Mouse (Mus musculus): ENCODE results near the gene Ergic3.

Ergic3 gene

DNA sequence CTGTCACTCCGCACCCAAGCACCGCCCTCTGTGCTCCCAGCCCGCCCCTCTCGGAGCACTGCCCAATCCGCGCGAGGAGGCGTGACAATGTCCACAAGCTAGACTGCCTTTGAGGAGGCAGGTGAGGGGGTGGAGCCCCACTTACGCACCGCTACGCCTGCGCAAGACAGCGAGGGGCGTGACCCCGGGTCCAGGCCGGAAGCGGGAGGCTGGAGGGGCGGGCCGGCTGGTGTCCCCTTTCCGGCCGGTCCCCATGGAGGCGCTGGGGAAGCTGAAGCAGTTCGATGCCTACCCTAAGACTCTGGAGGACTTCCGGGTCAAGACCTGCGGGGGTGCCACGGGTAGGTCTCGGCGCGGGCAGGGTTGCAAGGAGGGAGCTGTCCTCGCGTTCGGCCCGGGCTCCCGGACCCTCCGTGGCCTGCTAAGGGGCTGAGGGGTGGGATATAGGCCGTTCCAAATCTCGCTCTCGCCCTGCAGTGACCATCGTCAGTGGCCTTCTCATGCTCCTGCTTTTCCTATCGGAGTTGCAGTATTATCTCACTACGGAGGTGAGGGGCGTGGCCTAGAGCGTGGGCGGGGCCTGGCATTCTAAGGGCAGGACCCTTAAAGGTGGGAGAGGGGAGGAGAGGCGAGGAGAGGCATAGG lies at the start of gene Ergic3, which contains the start of gene 6430550D23Rik:
Gene Ergic3 (plus strand): TSS at position 158 of the 645 bp plus-strand sequence.
Gene 6430550D23Rik (minus strand): TSS at position 90 of the 645 bp plus-strand sequence.
- peak; percentile 97 for DNase-seq (ENCODE audit: extremely low spot score, low spot score)

DNA sequence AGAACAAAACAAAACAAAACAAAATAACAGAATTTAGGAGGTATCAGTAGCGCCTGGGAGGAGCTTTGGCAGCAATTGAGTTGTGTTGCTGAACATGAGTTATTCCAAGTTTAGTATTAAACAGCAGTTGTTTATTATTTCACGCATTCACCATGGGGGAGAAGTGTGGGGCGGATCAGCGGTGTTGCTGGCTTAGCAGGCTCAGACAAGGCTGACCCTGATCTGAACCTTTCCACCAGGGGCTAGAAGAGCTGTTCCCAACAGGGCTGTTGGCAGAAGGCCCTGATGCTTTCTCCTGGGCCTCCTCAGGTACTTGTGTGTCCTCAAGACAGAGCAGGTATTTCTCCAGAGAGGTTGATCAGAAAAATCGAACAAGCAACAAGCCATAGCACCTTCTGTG lies 47.9 kb upstream of the Ergic3 start:
- DNase-seq (ENCODE audit: extremely low spot score, low spot score), result no peak

DNA sequence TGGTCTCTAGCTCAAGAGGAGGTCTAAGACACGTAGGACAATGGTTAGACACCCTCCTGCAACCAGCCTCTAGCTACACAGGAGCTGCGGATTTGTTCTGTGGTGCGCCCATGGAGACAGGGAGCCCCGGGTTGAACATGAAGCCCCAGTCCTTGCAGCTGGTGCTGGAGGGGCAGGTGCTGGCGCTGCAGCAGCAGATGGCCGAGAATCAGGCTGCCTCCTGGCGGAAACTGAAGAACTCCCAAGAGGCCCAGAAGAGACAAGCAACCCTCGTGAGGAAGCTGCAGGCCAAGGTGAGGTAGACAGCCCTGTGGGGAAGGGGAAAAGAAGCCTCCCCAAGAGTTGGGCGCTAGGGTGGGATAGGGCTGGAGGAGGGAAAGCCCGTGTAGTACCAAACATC lies 46.0 kb upstream of the Ergic3 start:
- no peak for DNase-seq (ENCODE audit: extremely low spot score, low spot score)

DNA sequence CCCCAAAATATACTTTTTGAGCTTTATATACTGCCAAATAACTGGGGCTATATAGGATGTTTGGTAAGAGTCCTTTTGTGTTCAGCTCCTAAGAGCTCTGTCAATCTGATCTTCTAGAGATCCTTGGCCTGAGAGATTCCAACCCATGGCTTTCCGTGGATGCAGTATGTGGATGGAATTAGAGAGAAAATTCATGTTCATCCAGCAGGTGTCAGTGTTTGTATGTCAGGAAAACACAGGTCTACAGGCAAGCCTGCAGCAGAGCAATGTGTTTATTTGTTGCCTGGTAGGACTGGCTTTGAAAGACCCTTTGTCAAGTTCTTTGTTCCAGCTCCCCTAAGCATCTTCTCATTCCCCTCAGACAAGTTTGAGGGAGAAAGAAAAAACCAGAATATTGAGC lies 44.9 kb upstream of the Ergic3 start:
- DNase-seq (ENCODE audit: extremely low spot score, low spot score), result no peak

DNA sequence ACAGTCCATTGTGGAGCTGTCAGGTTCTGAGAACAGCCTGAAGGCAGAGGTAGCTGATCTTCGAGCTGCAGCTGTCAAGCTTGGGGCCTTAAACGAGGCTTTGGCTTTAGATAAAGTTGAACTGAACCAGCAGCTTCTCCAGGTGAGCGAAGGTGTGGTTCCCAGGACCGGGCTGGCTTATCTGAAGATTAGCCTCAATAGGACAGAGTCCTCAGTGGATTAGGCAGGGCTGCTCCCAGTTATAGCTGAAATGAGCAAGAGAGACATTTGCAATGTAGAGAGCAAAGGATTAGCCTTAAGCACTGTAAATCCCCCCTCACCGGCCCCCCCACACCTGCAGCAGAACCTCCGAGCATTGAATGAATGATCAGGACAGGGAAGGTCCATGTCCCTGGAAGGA lies 34.5 kb upstream of the Ergic3 start:
- DNase-seq (ENCODE audit: extremely low spot score, low spot score), result no peak

DNA sequence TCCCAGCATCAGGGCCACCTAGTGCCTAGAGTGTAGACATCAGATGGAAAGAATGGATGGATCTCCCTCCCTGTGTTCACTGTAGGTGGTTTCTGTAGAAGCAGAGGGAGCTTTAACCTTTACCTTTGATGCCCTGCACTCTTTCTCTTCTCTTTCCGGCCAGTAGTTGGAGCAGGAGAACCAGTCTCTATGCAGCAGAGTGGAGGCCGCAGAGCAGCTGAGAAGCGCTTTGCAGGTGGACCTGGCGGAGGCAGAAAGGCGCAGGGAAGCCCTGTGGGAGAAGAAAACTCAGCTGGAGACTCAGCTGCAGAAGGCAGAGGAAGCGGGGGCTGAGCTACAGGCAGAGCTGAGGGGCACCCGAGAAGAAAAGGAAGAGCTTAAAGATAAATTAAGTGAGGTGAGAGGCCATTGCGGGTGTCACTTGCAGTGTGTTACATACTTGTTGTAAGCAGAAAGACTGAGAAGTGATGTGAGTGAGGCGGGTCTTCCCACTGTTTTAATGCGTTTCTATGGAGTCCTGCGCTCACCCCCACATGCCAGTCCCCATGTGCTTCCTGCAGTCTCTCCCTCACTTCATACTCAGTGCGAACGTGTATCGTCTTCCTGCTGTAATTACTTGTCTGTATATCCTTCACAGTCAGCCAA lies 33.6 kb upstream of the Ergic3 start:
- no peak for DNase-seq (ENCODE audit: extremely low spot score, low spot score)

DNA sequence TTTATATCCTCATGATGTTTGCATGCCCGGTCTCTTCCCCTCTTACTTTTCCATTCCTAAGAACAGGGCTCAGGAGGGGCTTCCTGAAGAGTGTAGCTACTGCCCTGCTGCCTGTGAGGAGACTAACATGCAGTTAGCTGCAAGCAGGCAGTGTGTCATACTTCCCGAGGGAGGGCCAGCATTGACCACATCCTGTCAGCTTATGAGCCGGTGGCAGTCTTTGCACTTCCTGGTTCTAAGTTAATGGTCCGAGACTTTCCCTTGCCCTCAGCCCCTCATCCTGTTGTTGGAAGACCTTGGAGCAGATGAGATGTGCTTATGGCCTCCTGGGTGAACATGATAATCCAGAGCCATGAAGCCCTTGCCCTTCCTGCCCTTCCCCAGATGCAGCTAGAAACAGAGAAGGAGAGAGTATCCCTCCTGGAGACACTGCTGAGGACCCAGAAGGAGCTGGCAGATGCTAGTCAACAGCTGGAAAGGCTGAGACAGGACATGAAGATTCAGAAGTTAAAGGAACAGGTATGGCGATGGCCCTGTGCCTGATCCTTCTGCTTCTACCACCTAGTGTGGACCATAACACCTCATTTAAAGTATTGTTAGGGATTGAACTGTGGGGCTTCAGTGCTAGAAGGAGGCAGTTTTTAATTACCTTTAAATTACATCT lies 28.4 kb upstream of the Ergic3 start:
- DNase-seq (ENCODE audit: extremely low spot score, low spot score), result no peak

DNA sequence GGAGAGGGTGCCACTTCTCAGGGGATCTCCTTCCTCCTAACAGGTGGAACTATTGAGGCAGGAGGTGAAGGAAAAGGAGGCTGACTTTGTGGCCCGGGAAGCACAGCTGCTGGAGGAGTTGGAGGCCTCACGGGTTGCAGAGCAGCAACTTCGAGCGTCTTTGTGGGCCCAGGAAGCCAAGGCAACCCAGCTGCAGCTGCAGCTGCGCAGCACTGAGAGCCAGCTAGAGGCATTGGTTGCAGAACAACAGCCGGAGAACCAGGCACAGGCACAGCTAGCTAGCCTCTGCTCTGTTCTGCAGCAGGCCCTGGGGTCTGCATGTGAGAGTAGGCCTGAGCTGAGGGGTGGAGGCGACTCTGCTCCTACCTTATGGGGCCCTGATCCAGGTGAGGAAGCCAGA lies 22.1 kb upstream of the Ergic3 start:
- no peak for DNase-seq (ENCODE audit: extremely low spot score, low spot score)

DNA sequence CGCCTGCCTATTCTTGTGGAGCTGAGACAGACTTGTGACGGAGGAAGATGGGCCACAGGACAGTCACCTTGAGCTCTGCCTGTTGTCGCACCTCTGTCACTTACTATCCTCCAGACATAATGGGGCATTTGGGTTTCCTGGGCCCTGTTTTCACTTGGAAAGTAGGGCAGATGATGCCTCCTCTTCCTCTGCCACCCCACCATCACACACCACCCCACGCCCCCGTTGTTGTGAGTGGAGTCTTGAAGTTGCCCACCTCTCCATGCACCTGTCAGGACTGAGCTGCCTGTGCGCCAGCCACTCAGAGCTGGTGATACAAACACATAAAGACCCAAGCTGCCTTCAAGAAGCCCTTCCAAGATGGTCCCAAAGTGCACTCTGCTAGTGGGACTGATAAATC lies 20.7 kb upstream of the Ergic3 start:
- DNase-seq (ENCODE audit: extremely low spot score, low spot score), result no peak

DNA sequence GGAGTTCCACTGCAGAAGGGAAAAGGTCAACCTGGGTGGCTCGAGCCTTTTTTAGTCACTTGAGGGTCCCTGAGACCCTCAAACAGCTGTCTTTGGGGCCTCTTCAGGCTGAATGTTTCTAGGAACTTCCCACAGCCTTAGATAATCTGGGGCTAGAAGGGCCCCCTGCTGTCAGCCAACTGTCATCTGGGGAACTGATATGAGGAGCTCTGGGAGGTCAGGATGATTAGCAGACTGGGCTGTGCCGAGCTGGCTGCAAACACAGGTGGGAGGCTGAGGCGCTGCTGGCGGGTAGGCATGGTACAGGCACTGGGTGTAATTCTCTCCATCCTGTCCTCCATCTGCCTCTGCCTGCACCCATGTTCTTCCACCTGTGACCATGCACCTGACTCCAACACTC lies 18.8 kb upstream of the Ergic3 start:
- no peak for DNase-seq (ENCODE audit: extremely low spot score, low spot score)

DNA sequence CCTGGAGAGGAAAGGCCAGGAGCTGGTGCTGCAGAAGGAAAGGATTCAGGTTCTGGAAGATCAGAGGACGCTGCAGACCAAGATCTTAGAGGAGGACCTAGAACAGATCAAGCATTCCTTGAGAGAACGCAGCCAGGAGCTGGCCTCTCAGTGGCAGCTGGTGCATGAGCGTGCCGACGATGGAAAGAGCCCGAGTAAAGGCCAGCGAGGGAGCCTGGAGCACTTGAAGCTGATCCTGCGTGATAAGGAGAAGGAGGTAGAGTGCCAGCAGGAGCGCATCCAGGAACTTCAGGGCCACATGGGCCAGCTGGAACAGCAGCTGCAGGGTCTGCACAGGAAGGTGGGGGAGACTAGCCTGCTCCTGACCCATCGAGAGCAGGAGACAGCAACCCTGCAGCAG lies 16.7 kb upstream of the Ergic3 start:
- DNase-seq (ENCODE audit: extremely low spot score, low spot score), result no peak

DNA sequence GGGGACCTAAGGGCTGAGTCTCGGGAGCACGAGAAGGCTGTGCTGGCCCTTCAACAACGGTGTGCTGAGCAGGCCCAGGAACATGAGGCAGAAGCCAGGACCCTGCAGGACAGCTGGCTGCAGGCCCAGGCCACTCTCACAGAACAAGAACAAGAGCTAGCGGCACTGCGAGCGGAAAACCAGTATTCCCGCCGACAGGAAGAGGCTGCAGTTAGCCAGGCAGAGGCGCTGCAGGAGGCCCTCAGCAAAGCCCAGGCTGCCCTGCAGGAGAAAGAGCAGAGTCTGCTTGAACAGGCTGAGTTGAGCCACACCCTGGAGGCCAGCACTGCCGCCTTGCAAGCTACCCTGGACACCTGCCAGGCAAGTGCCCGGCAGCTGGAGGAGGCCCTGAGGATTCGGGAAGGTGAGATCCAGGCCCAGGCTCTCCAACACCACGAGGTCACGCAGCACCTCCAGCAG lies 16.0 kb upstream of the Ergic3 start:
- DNase-seq (ENCODE audit: extremely low spot score, low spot score), result no peak

DNA sequence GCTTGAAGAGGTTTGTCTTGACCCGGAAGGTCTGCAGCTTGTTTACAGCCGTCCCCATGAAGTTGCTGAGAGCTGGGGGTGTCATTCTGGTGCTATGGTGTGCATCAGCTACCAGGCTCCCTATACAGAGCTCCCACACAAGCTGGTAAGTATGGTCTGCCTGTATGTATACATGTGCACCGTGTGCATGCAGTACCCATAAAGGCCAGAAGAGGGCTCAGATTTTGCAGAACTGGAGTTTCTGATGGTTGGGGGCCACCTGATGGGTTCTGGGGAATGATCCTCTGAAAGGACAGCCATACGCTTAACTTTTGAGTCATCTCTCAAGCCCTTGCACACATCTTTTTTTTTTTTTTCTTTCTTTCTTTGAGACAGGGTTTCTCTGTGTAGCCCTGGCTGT lies 2.5 kb upstream of the Ergic3 start:
- no peak for DNase-seq (ENCODE audit: extremely low spot score, low spot score)

DNA sequence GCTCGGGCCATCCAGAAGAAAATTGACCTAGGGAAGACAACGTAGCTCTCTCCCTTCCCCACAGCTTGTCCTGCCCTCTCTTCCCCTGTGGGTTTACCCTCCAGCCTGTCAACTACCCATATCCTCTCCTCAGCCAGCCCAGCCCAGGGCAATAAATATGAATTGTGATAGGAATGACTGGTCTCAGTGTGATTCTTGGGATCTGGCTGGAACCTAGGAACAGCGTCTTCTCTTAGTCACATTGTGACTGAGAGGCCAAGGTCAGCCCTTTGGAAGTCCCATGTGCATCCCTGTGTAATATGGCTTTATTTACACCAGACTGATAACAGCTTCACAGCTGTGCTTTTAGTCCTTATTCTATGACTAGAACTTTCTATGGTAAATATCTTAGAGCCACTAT lies 10.3 kb downstream of the Ergic3 start:
- no peak for DNase-seq (ENCODE audit: extremely low spot score, low spot score)

DNA sequence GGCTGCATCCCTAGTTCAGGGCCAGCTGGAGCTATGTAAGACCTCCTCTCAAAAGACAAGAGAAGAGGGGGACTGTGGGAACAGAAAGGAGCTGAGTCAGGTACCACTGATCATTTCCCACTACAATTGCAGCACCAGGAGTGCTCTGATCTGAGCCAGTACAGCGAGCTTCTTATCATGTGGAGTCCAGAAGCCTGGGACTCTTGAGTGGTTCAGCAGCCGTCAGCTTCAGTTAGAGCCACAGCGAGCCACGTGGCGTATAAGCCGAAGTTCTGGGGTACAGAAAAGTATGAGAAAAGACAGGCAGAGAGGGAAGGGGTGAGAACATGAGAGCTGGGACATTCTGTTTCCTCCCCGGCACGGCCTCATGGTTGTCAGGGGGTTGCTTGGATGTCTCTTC lies 13.4 kb downstream of the Ergic3 start:
- no peak for DNase-seq (ENCODE audit: extremely low spot score, low spot score)

DNA sequence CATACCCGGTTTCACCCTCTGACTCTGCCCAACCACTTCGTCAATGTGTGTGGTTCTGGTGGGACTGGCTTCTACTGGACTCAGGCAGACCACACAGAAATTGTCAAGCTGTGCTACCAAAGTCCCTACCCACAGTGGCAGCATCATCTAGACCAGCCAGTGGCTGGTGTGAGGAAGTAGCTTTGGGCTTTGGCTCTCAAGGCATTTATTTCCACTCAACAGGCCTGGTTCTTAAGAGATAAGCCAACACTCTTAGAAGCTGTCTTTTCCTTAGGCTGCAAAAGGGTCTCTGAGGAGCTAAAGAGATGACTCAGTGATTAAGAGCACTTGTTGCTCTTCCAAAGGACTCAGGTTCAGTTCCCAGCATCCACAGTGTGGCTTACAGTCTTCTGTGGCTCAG lies 13.9 kb downstream of the Ergic3 start:
- no peak for DNase-seq (ENCODE audit: extremely low spot score, low spot score)

DNA sequence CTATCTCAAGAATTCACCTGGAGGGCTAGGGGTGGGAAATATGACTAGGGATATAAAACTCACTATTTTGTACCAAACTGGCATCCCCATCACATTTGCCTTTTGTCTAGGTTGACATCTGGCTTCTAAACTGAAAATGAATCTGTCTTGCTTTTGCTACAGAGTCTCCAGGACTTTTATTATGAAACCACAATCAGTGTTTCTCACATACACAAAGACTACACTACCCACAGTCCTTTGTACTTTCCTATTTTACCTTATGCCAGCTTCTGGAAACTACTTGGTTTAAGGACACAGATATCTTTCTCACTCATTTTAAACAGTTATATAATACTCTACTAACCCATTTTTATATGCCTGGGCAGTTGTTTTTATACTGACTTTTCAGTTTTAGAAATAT lies 17.6 kb downstream of the Ergic3 start:
- no peak for DNase-seq (ENCODE audit: extremely low spot score, low spot score)

DNA sequence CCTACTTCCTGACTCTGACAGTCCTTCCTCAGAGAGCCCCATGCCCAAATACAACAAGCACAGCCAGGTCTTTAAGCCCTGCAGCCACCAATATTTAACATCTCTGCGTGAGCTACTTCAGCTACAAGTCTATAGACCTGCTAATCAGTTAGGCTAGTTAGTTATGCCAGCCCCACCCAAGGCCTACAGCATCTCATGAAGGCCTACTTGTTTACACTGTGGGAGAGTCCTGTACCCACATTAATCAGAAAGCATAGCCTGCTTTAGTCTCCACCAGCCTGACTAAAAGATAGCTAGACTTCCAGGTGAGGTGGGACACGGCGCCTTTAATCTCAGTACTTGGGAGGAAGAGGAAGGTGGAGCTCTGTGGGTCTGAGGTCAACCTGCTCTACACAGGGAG lies 31.5 kb downstream of the Ergic3 start:
- no peak for DNase-seq (ENCODE audit: extremely low spot score, low spot score)

DNA sequence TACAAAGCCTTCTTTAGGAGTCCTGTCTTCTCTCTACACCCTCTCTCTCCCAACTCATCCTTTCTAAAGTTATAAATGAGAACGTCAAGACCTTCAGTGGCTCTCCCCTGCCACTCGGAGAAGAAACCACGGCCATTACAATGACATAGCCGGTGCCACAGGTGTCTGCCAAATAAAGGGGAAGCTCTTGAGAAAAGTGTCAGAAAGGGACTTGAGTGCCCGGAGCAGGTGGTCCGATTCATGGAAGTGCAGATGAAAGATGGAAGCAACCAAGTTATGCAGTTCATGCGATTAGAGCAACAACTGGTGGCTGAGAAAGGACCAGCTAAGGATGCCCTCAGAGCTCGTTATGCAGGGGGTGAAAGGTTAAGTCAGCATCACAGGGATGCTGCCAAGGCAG lies 35.1 kb downstream of the Ergic3 start:
- DNase-seq (ENCODE audit: extremely low spot score, low spot score), result no peak

DNA sequence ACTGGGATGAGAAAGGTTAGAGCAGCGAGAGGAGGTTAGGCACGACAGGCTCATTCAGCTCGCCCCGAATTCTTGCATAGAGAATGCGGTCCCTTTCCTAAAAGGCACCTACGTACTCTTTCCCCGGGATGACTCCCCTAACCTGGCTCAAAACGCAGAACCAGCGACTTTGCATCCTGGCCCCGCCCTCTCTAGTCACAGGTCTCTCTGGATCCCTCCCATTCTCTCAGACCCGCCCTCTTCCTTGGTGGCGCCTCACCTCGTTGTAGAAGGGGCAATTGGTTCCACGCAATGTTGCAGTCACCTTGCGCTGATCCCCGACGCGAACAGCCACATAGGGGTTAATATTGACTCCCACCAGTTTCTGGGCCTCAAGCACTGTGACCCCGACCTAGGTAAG lies 40.1 kb downstream of the Ergic3 start:
- DNase-seq (ENCODE audit: extremely low spot score, low spot score), result no peak

DNA sequence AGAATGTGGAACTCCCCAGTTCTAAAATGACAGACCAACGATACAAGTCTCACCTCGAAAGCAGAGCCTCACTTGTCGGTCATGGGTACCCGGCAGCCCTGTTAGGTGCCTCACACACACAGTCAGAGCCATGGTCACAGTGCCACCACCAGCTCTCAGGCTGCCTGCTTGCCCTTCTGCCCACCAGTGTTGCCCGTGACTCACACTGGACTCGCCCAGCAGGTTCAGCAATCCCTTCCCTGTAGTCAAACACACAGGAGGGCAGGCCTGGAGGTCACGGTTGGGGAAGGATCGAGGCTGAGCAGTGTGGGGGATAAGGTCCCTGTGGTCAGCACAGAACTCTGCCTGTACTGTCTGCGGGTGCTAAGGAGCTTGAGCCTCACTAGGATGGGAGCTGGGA lies 45.0 kb downstream of the Ergic3 start, which contains the start of gene Fer1l4:
Gene Fer1l4 (minus strand): TSS at position 132 of the 400 bp plus-strand sequence.
- no peak for DNase-seq (ENCODE audit: extremely low spot score, low spot score)

Data from neural tube, embryonic 10.5 days (tissue).